Mouse (Mus musculus): Measurements from ENCODE around the gene Pcbp3. TPM values are rescaled to one million over a fixed set of nuclear protein-coding genes. Genes with fewer than 3 reads are reported as not detected.
A peak's percentile ranks its signal among the peaks of the same experiment; 100 is the strongest.
"Not testable (repeated sequence)": the region's sequence is repeated elsewhere in the genome, so short reads cannot be mapped to it uniquely, and the experiment has no call there.

Pcbp3 gene
- 10 to 100 TPM; 30.2 to 40.3 TPM for total RNA-seq (2021)
- 22.9 and 25.6 TPM in 2 replicates for polyA plus RNA-seq (2012; rRNA removed)
- long read RNA-seq, transcript Pcbp3-201 (16 exons, 2,013 nt), result major isoform, 7 of 28 reads
- long read RNA-seq, partial matches to known transcripts, result 5 of 28 reads
- long read RNA-seq, other reads (novel, unspliced or antisense), result 16 of 28 reads

DNA sequence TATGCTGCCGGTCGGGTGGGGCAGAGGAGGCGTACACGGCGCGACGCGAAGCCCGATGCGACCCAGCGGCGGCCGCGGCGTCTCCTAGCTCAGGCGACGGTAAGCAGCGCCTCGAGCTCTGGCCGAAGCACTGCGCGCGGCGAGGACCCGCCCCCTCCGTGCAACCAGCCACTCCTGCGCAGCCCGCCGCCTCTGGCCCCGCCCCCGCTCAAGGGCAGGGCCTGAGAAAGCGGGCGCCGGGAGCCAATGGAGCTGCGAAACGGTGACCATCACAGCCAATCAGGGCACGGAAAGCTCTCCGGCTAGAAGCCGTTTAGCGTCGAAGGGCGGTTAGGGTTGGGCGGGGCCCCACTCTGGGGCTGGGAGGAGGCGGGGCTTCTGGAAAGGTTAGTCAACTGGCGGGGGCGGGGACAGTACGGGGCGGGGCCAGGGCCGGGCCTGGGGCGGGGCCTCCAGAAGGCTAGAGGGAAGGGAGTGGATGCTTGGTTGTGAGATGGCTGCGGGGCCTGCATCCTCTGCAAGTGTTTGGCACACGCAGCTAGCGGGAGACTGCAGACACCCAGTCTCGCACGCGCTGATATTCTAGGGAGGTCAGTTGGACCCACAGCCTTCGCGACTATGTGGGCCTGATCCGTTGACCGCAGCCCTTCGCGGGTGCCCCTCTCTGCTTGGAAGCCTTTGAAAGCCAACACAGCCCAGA lies at the start of gene Pcbp3:
Pcbp3 (minus strand) TSS at position 98 of the 700 bp plus-strand sequence.
- DNase-seq, result peak; percentile 98

DNA sequence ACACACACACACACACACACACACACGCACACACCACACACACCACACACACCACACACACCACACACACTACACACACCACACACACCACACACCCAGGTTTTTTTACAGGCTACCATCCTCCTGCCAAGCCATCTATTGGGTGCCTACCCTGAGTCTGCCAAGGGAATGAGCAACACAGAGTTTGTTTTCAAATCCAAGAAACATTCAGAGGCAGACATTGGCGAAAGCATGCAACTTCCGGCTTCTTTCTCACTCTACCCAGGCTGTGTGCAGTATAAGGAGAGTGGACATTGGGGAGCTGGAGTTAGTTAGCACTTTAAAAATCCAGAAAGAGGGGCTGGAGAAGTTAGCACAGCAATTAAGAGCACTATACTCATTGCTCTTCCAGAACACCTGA lies 47.0 kb upstream of the Pcbp3 start:
- no peak for DNase-seq

DNA sequence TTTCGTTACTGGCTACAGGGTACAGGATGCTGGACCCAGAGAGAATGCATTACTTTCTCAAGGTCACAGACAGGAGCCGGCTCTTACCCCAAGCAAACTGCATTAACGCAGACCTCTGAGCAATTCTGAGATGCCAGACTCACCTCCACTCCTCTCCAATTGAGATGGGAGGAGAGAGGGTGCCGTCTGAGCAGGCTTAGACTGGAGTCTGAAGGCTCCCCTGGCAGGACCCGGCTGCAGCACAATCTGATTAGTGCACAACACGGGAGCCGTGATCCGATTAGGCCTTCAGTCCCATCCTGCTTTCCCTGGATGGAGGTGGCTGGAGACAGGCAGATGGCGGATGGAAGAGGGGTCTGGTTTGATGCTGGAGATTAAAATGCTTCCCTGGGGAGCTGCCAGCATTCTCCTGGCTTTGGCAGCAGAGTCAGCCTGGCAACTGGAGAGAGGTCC lies 46.4 kb upstream of the Pcbp3 start:
- DNase-seq, result peak; percentile 74

DNA sequence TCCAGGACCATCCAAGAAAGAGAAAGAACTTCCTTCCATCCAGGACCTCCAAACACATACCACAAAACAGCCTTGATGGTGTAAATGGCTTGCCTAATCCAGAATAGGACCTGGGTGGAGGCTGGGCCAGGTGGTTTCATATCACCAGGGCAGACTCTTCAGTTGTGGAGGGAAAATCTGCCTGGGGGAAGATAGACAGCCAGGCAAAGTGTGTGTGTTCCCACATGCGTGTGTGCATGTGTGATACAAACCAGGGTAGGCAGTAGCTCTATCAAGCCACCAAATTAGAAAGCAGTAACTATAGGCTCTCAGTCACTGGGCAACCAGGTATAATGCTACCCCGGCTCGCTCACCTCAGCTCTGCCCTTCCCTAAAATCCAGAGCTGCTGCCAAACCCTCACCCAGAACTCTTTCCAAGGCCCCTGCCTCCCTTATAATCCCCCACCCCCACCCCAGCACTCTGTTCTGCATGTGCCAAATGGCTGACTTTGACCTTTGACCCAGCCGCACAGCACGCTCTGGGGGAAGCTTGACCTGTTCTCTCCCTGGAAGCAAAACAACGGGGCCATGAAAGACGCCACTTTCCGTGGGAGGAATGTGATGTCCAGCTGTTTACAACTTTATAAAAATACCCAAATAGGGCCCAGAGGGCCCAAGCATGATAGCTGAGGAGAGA lies 45.9 kb upstream of the Pcbp3 start:
- peak; percentile 47 for DNase-seq

DNA sequence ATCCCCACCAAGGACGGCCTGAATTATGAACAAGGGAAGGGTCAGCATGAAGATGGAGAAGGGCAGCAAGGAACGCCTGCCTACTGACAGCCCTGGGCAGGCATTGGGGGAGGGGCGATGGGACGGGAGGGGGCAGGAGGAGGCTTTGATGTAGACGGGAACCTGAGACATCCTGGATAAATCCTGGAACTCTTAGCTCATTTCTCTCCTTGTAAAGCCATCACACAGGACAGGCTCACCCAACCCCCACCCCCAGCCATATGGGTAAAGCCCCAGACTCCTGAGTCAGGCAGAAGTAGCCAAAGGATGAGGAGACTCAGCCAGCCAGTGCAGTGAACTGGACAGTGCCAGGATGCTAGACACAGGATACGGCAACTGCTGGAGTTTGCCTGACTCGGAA lies 43.2 kb upstream of the Pcbp3 start:
- DNase-seq, result no peak

DNA sequence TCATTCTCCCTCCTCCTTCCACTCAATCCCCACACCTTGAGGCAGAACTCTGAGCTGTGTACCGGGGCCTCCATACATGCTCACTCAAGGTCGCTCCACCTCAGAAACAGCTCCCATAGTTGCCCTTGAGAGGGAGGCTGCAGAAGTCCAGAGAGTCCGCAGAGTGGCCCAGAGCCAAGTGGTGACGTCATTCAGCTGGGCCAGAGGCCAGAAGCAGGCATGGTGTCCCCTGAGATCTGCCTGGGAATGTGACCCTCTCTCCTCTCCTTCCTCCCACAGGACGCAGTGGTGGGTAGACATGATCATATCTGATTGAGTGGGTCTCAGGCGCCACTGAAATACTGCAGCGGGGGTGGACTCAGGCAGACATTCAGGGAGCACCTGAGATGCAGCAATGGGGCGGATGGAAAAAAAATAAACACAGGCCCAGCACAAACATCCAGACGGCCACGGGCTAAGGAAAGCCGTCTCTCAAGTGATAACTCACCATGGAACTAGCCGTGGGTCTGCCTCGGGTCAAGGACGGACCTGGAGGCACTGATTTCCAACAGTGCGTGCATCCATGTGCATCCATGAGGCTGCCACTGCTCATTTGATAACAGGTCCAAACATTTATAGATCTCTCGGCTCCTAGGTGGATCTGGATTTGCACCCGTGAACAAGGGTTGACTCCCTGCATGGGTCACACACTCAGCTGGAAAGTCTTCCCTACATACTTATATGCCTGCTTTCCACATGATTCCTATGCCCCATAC lies 36.2 kb upstream of the Pcbp3 start:
- peak; percentile 94 for DNase-seq

DNA sequence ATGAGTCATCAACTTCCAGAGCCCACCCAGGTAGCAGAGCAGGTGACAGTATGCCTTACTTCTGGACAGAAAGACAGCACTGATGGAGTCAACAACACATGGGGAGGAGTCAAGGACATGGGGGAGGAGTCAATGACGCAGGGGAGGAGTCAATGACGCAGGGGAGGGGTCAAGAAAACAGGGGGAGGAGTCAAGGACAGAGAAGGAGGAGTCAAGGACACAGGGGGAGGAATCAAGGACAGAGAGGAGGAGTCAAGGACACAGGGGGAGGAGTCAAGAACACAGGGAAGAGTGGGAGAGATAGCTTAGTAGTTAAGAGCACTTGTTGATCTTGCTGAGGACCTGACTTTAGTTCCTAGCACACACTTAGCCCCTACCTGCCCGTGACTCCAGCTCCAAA lies 30.8 kb upstream of the Pcbp3 start:
- no peak for DNase-seq

DNA sequence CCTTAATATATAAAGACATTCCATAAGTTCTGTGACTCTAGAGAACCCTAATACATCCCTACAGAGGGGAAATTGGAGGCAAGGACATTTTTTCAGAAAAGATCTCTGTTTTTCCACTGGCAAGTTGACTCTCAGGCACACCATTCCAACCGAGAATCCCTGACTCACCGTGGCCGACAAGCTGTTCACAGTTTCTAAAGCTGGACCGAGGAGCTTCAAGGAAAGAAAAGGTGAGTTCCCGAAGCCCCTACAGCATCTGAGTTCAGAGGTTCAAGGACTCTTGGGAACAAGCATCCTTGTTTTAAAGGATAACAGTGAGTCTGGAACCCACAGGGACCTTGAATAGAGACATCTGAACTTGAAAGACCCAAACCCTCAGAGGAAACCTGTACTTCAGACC lies 26.9 kb upstream of the Pcbp3 start:
- DNase-seq, result no peak

DNA sequence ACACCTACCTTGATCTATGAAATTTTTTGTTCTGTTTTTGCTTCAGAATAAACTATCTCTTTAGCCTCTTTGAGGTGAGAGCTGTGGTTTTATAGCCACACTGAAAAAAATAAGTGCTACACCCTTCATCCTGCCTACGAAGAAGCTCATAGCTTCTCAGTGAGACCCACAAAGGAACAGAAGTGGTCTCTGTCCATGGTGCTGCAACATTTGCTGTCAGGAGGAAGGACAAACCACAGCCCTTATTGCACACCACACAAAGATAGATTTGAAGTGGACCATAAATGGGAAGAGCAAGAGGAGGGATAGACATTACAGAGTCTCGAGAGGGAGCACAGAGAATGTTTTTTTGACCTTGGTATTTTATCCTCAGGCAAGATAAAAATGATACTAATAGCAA lies 16.4 kb upstream of the Pcbp3 start:
- DNase-seq, result peak; percentile 19

DNA sequence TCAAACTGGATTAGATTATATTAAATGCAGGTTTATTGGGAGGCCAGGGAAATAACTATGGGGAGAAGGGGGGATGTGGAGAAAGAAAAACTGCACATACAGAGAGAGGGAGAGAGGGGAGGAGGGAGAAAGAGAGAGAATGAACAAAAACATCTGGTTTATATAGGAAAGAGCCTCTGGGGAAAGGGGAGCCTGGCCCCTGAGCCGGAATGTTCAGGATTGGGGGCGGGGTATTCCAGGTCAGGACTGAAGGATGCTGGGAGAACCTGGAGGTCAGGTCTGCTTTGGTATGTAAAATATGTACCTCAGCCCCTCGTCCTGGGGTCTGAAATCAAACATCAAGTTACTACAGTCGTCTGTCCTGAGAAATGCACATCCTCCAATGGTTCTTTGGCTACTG lies 15.0 kb upstream of the Pcbp3 start:
- DNase-seq, result no peak

DNA sequence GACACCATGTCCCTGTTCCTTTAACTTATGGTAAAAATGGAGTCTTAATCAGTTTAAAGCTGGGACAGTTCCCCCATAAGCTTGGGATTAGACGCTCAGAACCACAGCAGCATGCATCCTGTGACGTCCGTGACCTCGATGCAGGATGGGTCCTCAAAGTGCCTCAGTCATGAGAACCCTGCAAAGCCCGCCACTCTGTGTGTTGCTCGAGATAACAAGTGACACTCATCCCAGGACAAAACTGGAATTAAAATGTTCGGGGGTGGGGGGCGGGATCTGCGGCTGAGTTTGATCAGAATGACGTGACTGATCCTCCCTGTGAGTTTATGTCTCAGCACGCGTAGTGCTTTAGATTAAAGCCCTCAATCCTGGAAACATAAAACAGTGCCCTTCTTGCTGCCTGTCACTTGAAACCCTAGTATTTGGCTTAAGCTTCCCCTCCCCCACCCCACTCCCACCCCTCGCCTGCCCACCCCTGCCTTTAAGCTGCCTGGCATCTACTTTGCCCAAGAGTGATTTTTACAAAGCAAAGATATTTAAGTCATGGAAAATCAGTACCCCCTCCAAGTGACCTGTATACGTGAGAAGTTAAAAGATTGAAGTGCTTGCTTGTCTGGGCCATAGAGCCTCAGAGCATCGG lies 12.2 kb upstream of the Pcbp3 start:
- DNase-seq, result no peak

DNA sequence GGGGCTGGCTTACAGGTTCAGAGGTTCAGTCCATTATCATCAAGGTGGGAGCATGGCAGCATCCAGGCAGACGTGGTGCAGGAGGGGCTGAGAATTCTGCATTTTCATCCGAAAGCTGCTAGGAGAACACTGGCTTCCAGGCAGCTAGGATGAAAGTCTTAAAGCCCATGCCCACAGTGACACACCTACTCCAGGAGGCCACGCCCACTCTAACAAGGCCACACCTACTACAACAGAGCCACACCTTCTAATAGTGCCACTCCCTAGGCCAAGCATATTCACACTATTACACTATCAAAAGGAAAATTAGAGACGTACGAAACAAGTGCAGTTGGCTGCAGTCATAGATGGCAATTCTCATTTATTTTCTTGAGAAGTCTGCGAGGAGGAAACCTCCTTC lies 10.6 kb upstream of the Pcbp3 start:
- DNase-seq, result not testable (repeated sequence)

DNA sequence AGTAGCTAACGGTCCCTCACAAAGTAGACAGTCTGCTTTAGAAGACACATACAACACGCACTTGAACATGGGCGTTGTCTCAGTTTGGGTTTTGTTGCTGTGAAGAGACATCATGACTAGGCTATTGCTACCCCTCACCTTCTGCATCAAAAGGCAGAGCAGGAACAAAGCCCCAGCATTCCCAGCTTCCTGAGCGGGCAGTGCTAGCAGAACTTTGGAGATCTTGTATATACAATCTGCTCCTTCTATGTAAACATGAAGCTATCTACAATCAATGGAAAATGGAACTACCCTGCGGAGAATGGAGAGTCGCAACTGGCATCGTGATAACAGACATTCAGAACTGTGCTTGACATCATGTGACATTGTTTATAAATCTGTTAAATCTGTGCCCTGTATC lies 9.3 kb upstream of the Pcbp3 start:
- no peak for DNase-seq

DNA sequence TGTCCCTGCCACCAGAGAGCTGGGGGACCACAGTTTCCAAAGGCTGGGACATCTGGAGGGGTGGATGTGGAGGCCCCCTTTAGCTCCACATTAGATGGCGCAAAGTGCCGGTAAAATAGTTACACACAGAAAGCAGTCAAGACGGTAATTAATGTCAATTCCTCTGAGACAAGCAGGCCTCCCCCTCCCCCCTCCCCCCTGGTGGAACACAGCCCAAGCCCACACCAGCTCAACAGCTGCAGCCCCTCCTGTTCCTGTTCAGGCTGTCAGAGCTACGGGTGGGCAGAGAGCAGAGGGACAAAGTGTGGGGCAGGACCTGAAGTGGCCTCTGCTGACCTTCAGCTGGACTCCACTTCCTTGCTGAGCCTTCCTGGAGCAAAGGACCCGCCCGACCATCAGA lies 2.7 kb upstream of the Pcbp3 start:
- peak; percentile 32 for DNase-seq

DNA sequence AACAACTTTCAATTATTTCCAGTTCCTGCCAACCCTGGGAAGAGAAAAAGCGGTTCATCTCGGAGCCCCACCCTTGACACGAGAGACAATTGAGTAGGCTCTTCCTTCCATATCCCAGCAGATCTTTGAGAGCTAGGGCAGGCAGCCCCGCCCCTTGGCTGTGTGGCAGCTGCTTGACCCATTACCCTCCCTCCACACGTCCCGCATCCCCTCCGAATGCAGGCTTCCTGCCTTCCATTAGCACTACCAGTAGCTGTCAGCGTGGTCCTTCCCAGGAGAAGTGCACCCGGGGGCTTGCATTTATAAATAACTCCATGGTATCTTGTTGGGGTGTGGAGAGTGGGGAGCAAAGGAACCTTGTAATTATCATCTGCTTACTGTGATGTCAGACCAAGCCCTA lies 2.3 kb upstream of the Pcbp3 start:
- DNase-seq, result peak; percentile 32

DNA sequence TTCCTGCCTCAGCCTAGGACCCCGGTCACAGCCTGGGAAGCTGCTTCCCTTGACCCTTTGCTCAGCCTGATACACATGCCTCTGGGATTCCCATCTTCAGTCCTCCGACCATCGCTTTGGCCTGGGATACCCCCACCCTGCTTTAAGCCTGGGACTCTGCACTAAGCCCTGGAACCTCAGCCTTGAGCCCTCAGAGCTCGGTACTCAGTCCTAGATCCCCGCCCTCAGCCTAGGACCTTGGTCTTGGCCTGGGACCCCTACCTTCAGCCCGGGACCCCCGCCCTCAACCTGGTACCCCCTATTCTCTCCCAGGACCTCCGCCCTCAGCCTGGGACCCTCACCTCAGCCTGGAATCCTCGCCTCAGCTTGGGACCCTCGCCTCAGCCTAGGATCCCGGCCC lies 531 bp downstream of the Pcbp3 start:
- DNase-seq, result peak; percentile 7

DNA sequence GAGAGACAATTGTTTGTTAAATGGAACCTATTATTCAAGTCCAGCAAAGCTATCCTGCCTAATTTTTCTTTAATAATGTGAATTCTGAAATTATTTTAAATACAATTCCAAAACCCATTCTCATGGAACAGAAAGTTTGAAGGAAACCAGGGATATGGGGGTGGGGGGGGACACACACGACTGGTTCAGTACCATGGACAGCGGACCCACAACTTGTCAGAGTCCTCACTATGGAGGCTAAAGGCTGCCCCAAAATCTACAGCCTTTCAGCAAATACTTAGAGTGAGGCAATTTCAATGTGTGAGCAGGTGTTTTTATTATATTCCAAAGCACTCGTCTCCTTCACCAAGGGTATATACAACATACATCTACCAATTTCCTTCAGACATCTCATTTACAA lies 3.5 kb downstream of the Pcbp3 start:
- no peak for DNase-seq

DNA sequence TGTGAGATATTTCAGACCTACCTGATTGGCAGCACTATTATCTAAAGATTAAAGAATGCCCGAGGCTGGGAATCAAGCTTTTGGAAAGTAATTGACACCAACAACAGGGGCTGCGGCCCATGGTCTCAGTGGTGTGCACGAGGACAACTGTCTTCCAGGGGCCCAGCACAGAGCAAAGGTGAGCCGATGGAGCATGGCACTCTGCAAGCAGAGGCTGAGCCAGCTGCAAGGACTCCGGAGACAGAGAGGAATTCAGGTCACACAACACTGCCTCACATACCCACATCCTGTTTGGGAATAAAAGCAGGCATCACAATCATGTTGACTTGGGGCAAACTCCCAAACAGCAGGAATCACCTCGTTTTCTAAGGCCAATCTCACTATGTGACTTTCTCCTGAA lies 5.5 kb downstream of the Pcbp3 start:
- no peak for DNase-seq

DNA sequence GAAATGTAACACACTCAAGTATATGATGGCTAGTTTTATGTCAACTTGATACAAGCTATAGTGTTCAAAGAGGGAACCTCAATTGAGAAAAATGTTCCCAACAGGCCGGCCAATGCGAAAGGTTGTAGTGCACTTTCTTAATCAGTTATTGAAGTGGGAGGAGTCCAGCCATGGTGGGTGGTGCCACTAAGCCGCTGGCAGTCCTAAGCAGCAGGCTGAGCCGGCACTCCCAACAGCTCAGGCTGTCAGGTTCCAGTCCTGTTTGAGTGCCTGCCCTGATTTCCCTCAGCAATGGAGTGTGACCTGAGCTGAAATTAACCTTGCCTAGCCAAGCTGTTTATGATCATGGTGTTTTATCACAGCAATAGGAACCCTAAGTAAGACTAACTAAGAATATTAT lies 20.6 kb downstream of the Pcbp3 start:
- no peak for DNase-seq

DNA sequence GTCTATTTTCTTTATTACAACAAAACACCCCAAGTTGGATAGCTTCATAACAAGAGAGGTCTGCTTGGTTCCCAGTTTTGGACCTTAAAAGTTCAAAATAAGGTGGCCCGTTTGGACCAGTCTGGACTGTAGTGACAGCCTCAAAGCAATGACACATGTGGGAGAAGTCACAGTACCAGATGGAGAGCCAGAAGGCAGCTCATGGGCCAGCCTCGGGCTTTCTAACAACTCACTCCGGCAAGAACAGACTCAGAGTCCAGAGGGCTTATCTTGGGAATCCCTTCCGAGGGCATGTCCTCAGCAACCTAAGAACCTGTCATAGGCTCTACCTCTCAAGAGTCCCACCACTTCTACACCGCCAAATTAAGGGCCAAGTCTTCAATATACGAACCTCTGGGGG lies 24.9 kb downstream of the Pcbp3 start:
- DNase-seq, result no peak

DNA sequence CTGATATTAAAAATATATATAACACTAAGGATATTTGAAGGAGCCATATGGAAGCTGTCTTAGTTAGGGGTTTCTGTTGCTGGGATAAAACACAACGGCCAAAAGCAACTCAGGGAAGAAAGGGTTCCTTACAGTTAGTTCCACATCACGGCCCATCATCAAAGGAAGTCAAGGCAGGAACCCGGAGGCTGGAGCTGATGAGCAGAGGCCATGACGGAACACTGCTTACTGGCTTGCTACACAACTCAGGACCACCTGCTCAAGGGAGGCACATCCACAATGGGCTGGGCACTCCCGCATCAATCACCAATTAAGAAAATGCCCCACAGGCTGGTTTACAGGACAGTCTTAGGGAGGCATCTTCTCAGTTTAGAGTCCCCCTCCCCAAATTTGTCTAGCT lies 26.9 kb downstream of the Pcbp3 start:
- DNase-seq, result no peak

DNA sequence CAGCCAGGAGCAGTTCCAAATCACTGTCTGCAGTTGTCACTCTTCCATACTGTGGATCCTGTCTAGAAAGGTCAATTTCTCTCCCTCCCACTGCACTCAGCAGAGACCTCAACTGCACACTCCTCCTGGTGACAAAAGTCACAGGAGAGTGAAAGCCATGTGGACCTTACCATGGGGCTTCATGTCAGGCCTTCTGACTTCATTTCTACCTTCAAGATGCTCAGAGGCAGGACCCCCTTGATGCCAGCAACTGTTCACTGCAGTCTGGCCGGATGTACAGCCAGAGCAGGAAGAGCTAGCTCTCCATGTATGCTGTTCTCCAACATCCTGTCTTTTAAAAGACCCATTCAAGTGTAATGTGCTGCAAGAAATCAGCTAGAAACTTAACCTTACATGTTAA lies 29.9 kb downstream of the Pcbp3 start:
- DNase-seq, result no peak

Data from adrenal gland, adult 2 months (tissue).